Mouse (Mus musculus) heart, embryonic 12.5 days (tissue): Measurements from ENCODE around the gene Ccnd3. TPM values are rescaled to one million over a fixed set of nuclear protein-coding genes. Genes with fewer than 3 reads are reported as not detected.

Source experiments
- ATAC-seq: fragments of 200-750 bp; cut with Nextera tagmentation; 2 replicates; pipeline ENCODE4 v1.8.0; 2017; ENCODE audit warnings: moderate TSS enrichment, moderate library complexity; ENCODE audit not compliant: insufficient number of reproducible peaks, low FRiP score
- H3K27ac ChIP-seq: fragments of 300-500 bp; sonication (generic); 2 replicates; pipeline ENCODE4 v1.5.1; 2016; ENCODE audit warnings: mild to moderate bottlenecking, moderate library complexity; ENCODE audit not compliant: poor library complexity, severe bottlenecking
- H3K27me3 ChIP-seq: fragments of 300-500 bp; sonication (generic); replicated peaks from 2 replicates; pipeline ENCODE4 v1.6.1; 2016; ENCODE audit warnings: mild to moderate bottlenecking, moderate library complexity
- H3K36me3 ChIP-seq: fragments of 300-500 bp; sonication (generic); 2 replicates; pipeline ENCODE4 v1.6.1; 2016; ENCODE audit warnings: mild to moderate bottlenecking, moderate library complexity
- H3K4me1 ChIP-seq: fragments of 300-500 bp; sonication (generic); replicated peaks from 2 replicates; pipeline ENCODE4 v1.6.1; 2016; ENCODE audit warnings: mild to moderate bottlenecking
- H3K4me2 ChIP-seq: fragments of 300-500 bp; sonication (generic); 2 replicates; pipeline ENCODE4 v1.6.1; 2016; ENCODE audit warnings: mild to moderate bottlenecking, moderate library complexity
- H3K4me3 ChIP-seq: fragments of 300-500 bp; sonication (generic); 2 replicates; pipeline ENCODE4 v1.5.1; 2016; ENCODE audit warnings: mild to moderate bottlenecking
- H3K9ac ChIP-seq: fragments of 300-500 bp; sonication (generic); 2 replicates; pipeline ENCODE4 v1.6.1; 2016; ENCODE audit warnings: mild to moderate bottlenecking, moderate library complexity
- H3K9me3 ChIP-seq: fragments of 300-500 bp; sonication (generic); replicated peaks from 2 replicates; pipeline ENCODE4 v1.6.1; 2016; ENCODE audit warnings: mild to moderate bottlenecking, moderate library complexity
- WGBS: fragments of 180-500 bp; shearing (Covaris S2); methylation state at CpG from one replicate; pipeline ENCODE4 v1.1.7; 2016; 5-methylcytosine and 5-hydroxymethylcytosine counted together
- polyA plus RNA-seq: library from polyadenylated mRNA; unstranded; fragments of >200 nt; fragmentation: Nextera tagmentation; extraction: Ambion mirVana; gene quantifications from 2 replicates; pipeline ENCODE4 v1.2.1, GENCODE M21; 2016

Gene Ccnd3
- polyA plus RNA-seq, 1 experiment from 2014 or later = 533 TPM

DNA sequence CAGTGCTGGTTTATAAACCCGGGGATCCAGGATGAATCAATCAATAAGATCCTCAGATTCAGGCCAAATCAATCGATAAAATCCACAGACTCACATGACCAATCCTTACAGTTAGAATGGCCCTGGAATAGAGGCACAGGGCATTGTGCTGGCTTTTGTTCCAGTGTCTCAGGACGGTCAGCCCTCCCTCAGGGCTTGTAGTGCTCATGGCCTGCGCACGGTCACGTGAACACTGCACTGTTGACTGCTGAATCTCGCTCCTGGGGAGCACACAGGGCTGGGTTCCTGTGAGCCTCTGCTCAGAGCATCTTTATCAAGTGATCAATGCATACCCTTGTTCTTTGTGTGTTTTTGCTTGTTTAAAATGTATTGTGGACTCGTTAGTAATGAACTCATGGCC is 24.1 kb downstream of the Ccnd3 start:
- H3K4me2 ChIP-seq = no peak overlapping the region
- no peaks in the 10 kb centered on the region for H3K36me3 ChIP-seq
- H3K9me3 ChIP-seq = no peaks in the 10 kb centered on the region
- peaks cover 52% of the 10 kb centered on the region for H3K4me1 ChIP-seq
- ATAC-seq = no peak
- H3K27ac ChIP-seq = no peak overlapping the region
- 81% methylated on average over 8 of the region's 8 CpGs for WGBS
- H3K4me3 ChIP-seq = no peak overlapping the region
- H3K27me3 ChIP-seq = no peaks in the 10 kb centered on the region
- H3K9ac ChIP-seq = no peak overlapping the region

DNA sequence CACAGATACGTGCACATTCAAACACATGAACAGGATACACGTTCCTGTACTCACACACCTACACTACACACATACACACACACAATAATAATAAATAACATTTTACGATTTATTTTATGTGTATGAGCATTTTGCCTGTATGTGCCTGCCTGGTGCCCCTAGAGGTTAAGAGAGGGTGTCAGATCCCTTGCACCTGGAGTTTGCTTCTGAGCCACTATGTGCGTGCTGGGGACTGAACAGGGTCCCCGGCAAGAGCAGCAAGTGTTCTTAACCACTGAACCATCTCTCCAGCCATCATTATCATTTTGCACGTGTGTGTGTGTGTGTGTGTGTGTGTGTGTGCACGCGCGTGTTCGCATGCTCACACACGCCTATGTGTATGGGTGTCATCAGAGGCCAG is 24.7 kb downstream of the Ccnd3 start:
- Histone ChIP-seq H3K9me3 (no peaks in the 10 kb centered on the region), H3K36me3 (no peaks in the 10 kb centered on the region), H3K27ac (no peak overlapping the region), H3K27me3 (no peaks in the 10 kb centered on the region), H3K4me3 (no peak overlapping the region), H3K4me1 (peaks cover 45% of the 10 kb centered on the region), H3K4me2 (no peak overlapping the region), H3K9ac (no peak overlapping the region)
- no peak for ATAC-seq
- 93% methylated on average over 11 of the region's 11 CpGs for WGBS

DNA sequence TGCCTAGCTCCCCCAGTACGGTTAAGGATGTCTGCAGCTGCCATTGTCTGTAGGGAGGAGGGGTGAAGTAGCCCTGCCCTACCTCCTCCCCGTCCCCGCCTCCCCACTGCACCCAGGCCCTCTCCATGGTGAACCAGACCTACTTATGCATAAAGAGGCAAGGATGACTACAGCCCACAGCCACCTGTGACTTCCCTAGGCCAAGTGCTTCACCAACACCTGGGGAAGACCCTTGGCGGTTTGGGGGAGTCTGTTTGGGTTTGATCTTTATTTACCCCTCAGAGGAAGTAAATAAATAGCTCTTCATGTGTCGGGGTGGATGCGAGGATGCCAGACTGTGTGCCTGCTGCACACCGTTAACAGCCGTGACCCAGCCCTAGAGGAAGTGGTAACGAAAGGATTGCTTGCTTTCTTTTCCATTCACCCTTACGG is 26.6 kb downstream of the Ccnd3 start:
- Histone ChIP-seq H3K9me3 (no peaks in the 10 kb centered on the region), H3K9ac (no peak overlapping the region), H3K4me1 (peaks cover 45% of the 10 kb centered on the region), H3K27ac (no peak overlapping the region), H3K36me3 (no peaks in the 10 kb centered on the region), H3K4me2 (no peak overlapping the region), H3K27me3 (no peaks in the 10 kb centered on the region), H3K4me3 (no peak overlapping the region)
- ATAC-seq = no peak
- WGBS = 69% methylated on average over 10 of the region's 10 CpGs

DNA sequence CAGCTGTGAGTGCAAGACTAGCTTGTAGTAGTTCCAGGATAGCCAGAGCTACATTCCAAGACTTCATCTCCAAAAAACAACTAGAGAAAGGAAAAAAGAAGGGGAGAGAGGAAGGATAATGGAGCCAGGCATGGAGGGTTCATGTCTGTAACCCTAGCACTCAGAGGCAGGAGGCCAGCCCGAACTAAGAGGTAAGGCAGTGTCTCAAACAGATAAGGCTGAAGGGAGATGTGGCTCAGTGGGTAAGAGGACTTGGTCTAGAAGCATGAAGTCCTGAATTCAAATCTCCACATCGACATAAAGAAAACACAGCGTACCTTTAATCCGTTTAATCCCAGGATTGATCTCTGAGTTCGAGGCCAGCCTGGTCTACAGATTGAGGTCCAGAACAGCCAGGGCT is 27.5 kb downstream of the Ccnd3 start:
- H3K4me3 ChIP-seq = no peak overlapping the region
- H3K36me3 ChIP-seq = no peaks in the 10 kb centered on the region
- H3K4me2 ChIP-seq = no peak overlapping the region
- H3K9me3 ChIP-seq = no peaks in the 10 kb centered on the region
- peaks cover 36% of the 10 kb centered on the region for H3K4me1 ChIP-seq
- no peak for ATAC-seq
- H3K9ac ChIP-seq = no peak overlapping the region
- no peak overlapping the region for H3K27ac ChIP-seq
- WGBS = 78% methylated on average over 5 of the region's 5 CpGs
- H3K27me3 ChIP-seq = no peaks in the 10 kb centered on the region

DNA sequence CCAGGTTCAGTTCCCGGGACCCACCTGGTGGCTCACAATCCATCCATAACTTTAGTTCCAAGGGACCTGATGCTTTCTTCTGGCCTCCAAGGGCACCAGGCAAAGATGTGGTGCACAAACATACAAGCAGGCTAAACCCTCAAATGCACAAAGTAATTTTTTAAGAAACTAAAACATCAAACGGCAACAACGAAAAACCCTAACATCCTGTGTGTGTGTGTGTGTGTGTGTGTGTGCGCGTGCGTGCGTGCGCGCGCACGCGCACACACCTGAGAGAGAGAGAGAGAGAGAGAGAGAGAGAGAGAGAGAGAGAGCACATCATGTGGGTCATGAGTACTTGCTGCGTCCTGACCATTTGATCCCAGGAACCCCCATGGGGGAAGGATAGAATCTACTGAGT is 28.8 kb downstream of the Ccnd3 start:
- no peaks in the 10 kb centered on the region for H3K9me3 ChIP-seq
- no peak overlapping the region for H3K4me2 ChIP-seq
- ATAC-seq = no peak
- H3K27me3 ChIP-seq = no peaks in the 10 kb centered on the region
- H3K9ac ChIP-seq = no peak overlapping the region
- H3K27ac ChIP-seq = no peak overlapping the region
- no peak overlapping the region for H3K4me3 ChIP-seq
- 94% methylated on average over 13 of the region's 13 CpGs for WGBS
- H3K36me3 ChIP-seq = no peaks in the 10 kb centered on the region
- peaks cover 23% of the 10 kb centered on the region for H3K4me1 ChIP-seq

DNA sequence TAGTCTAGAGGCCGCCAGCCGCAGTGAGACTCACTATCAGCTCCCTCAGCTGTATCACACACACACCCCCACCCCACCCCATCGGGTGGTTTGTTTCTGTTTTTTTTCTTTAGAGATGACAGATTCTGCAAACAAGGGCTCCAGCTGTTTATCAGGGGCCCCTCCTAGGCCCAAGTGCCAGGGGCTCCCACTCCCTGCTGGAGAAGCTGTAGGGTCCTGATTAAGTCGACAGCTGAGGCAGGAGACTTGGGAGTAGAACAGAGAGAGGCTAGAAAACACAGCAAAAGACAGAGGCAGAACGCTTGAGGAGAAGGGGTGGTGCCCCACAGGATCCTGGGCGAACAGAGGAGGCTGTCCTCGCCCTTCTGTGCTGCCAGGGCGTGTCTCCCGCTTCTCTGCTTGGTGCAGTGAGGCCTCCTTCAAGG is 31.0 kb downstream of the Ccnd3 start:
- H3K36me3 ChIP-seq = no peaks in the 10 kb centered on the region
- 43% methylated on average over 9 of the region's 9 CpGs for WGBS
- H3K4me3 ChIP-seq = no peak overlapping the region
- H3K27me3 ChIP-seq = no peaks in the 10 kb centered on the region
- no peaks in the 10 kb centered on the region for H3K9me3 ChIP-seq
- peak overlapping the region; percentile 55 for H3K27ac ChIP-seq
- H3K9ac ChIP-seq = no peak overlapping the region
- no peak overlapping the region for H3K4me2 ChIP-seq
- peaks cover 18% of the 10 kb centered on the region for H3K4me1 ChIP-seq
- peak; percentile 85 for ATAC-seq

DNA sequence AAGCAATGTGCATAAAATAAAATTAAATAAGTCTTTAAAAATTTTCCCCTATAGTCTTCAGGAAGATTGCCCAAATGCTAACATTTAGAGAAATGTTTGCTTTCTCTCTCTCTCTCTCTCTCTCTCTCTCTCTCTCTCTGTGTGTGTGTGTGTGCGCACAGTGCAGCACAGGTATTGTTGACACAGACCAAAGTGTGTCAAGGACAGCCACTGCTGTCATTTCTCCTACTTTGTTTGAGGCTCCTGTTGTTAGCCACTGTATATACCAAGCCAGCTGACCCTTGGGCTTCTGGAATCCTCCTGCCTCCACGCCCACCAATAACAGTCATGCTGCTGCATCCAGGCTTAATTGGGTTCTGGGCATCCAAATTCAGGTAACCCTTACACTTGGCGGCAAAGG is 33.2 kb downstream of the Ccnd3 start:
- 85% methylated on average over 3 of the region's 3 CpGs for WGBS
- Histone ChIP-seq H3K4me1 (peaks cover 11% of the 10 kb centered on the region), H3K36me3 (no peaks in the 10 kb centered on the region), H3K4me3 (no peak overlapping the region), H3K27ac (no peak overlapping the region), H3K9me3 (no peaks in the 10 kb centered on the region), H3K9ac (no peak overlapping the region), H3K4me2 (no peak overlapping the region), H3K27me3 (no peaks in the 10 kb centered on the region)
- ATAC-seq = no peak

DNA sequence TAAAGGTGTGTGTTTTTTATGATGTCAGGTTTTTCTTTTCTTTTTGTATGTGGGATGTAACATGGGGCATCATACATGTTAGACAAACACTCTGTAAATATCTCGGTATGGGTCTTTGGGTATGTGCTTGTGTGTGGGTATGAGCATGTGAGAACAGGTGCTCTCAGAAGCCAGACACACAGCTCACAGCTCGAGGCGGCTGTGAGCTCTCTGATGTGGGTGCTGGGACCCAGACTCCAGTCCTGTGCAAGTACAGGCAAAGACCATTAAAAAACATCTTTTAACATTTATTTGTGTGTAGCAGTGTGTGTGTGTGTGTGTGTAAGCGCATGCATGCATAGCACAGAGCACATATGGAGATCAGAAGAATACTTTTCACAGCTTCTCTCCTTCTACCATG is 34.3 kb downstream of the Ccnd3 start:
- WGBS = 85% methylated on average over 4 of the region's 4 CpGs
- Histone ChIP-seq H3K36me3 (no peaks in the 10 kb centered on the region), H3K27ac (no peak overlapping the region), H3K9me3 (no peaks in the 10 kb centered on the region), H3K4me1 (peaks cover 11% of the 10 kb centered on the region), H3K4me2 (no peak overlapping the region), H3K4me3 (no peak overlapping the region), H3K9ac (no peak overlapping the region), H3K27me3 (no peaks in the 10 kb centered on the region)
- ATAC-seq = no peak

DNA sequence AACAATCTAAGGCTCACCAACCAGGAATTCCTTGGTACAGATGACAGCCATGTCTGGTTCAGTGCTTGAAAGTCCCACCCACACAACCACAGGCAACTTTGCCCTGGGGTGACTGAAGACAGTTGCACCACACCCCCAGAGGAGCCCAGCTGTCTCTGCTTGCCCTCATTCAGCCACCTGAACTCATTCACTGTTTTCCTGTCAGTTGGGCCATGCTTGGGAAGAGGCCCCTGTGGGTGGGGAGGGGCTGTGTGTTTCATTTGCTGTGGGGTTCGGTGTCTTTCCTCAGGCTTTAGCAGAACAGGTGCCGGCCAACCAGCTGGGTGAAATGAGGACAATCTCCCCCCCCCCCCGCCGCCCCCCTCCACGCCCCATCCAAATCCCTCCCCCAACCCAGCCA is 37.2 kb downstream of the Ccnd3 start:
- no peak overlapping the region for H3K4me2 ChIP-seq
- H3K27ac ChIP-seq = no peak overlapping the region
- no peaks in the 10 kb centered on the region for H3K27me3 ChIP-seq
- no peak overlapping the region for H3K4me3 ChIP-seq
- WGBS = 77% methylated on average over 2 of the region's 5 CpGs
- no peak overlapping the region for H3K9ac ChIP-seq
- no peaks in the 10 kb centered on the region for H3K36me3 ChIP-seq
- H3K9me3 ChIP-seq = no peaks in the 10 kb centered on the region
- peaks cover 4% of the 10 kb centered on the region for H3K4me1 ChIP-seq
- no peak for ATAC-seq

DNA sequence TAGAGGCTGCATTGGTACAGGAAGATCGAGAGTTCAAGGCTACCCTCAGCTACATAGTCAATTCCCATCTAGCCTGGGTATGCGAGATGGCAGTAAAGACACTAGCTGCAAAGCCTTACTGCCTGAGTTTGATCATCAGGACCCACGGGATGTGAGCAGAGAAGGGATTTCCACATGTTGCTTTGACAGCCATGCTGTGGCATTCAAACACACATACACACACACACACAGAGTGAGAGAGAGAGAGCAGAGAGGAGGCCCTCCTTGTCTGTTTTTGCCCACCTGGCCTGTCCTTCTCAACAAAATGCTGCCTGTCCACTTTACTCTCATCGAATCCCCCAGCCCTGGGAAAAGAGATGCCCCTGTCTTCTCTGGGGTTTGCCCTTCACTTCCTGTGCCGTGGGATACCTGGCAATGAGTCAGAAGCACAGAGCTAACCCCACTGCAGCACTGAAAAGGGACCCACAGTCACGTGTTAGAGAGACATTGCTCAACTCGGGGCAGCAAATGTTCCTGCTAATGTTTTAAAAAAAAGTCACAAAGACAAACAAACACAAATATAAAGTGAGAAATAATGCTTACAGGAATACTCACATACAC is 38.3 kb downstream of the Ccnd3 start:
- H3K4me2 ChIP-seq = no peak overlapping the region
- no peak overlapping the region for H3K27ac ChIP-seq
- no peak overlapping the region for H3K9ac ChIP-seq
- no peak for ATAC-seq
- H3K4me1 ChIP-seq = peaks cover 4% of the 10 kb centered on the region
- H3K36me3 ChIP-seq = no peaks in the 10 kb centered on the region
- no peak overlapping the region for H3K4me3 ChIP-seq
- no peaks in the 10 kb centered on the region for H3K9me3 ChIP-seq
- no peaks in the 10 kb centered on the region for H3K27me3 ChIP-seq
- 66% methylated on average over 7 of the region's 7 CpGs for WGBS

DNA sequence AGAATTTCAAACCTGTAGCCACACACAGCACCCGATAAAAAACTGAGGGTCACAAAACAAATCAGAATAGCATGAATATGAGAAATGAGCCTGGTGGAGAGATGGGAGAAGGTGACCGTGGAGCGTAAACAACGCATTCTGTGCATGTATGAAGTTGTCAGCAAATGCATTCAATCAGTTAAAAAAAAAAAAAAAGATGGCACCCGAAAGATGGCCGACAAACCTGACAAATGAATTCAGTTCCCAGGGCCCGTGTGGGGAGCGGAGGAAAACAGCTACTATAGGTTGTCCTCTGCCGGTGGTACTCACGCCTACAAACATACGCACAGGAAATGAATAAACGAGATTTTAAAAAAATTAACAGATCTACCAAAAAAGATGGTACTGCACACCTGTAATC is 40.3 kb downstream of the Ccnd3 start:
- H3K36me3 ChIP-seq = no peaks in the 10 kb centered on the region
- no peaks in the 10 kb centered on the region for H3K9me3 ChIP-seq
- no peak overlapping the region for H3K4me2 ChIP-seq
- no peak overlapping the region for H3K9ac ChIP-seq
- H3K4me1 ChIP-seq = peaks cover 4% of the 10 kb centered on the region
- no peak overlapping the region for H3K27ac ChIP-seq
- 91% methylated on average over 12 of the region's 12 CpGs for WGBS
- no peaks in the 10 kb centered on the region for H3K27me3 ChIP-seq
- no peak for ATAC-seq
- no peak overlapping the region for H3K4me3 ChIP-seq

DNA sequence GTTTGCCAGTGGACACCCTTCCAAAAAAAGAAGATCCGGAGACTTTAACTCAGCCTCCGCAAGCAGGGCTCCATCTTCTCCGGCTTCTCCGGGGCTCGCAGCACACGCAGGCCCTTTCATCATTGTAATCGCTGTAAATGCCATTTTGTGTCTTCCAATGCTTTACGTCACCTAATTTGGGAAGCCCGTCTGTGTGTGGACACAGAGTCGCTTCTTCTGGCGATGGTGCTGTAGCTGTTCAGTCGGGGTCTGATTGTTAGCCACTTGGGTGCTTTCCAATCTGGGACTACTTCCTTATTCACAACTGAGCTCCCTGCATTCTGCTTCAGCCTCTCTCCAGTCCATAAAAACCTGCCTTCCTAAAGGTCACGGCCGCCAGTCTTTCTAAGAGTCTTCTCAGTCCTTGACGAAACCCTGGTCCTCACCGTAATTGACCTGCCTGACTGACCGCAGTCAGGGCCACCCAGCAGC is 41.0 kb downstream of the Ccnd3 start:
- no peak overlapping the region for H3K4me2 ChIP-seq
- no peak overlapping the region for H3K4me3 ChIP-seq
- no peak overlapping the region for H3K27ac ChIP-seq
- WGBS = 79% methylated on average over 17 of the region's 17 CpGs
- H3K4me1 ChIP-seq = peaks cover 4% of the 10 kb centered on the region
- no peaks in the 10 kb centered on the region for H3K27me3 ChIP-seq
- no peaks in the 10 kb centered on the region for H3K9me3 ChIP-seq
- ATAC-seq = no peak
- H3K36me3 ChIP-seq = no peaks in the 10 kb centered on the region
- no peak overlapping the region for H3K9ac ChIP-seq
